Mouse (Mus musculus) intestine, embryonic 16.5 days (tissue): ENCODE measurements around the gene Slc7a11. TPM values are rescaled to one million over a fixed set of nuclear protein-coding genes. Genes with fewer than 3 reads are reported as not detected.

Source experiments
- ATAC-seq: fragments of 200-750 bp; cut with Nextera tagmentation; 2 replicates; pipeline ENCODE4 v1.8.0; 2017; ENCODE audit warnings: moderate TSS enrichment, moderate library complexity
- H3K27ac ChIP-seq: fragments of 300-500 bp; sonication (generic); 2 replicates; pipeline ENCODE4 v1.5.1; 2014; ENCODE audit warnings: mild to moderate bottlenecking, low read length
- H3K27me3 ChIP-seq: fragments of 300-500 bp; sonication (generic); replicated peaks from 2 replicates; pipeline ENCODE4 v1.6.1; 2014; ENCODE audit warnings: low read length, control low read depth, mixed read lengths; ENCODE audit not compliant: control insufficient read depth, insufficient read depth
- H3K36me3 ChIP-seq: fragments of 300-500 bp; sonication (generic); 2 replicates; pipeline ENCODE4 v1.6.1; 2014; ENCODE audit warnings: low read length, control low read depth; ENCODE audit not compliant: control insufficient read depth, insufficient read depth
- H3K4me1 ChIP-seq: fragments of 300-500 bp; sonication (generic); 2 replicates; pipeline ENCODE4 v1.6.1; 2014; ENCODE audit warnings: low read length, control low read depth, mixed read lengths; ENCODE audit not compliant: control insufficient read depth, insufficient read depth
- H3K4me2 ChIP-seq: fragments of 300-500 bp; sonication (generic); 2 replicates; pipeline ENCODE4 v1.6.1; 2014; ENCODE audit warnings: low read depth, low read length, control low read depth
- H3K4me3 ChIP-seq: fragments of 300-500 bp; sonication (generic); 2 replicates; pipeline ENCODE4 v1.5.1; 2014; ENCODE audit warnings: mild to moderate bottlenecking, low read length
- H3K9ac ChIP-seq: fragments of 300-500 bp; sonication (generic); 2 replicates; pipeline ENCODE4 v1.6.1; 2014; ENCODE audit warnings: low read depth, low read length
- H3K9me3 ChIP-seq: fragments of 300-500 bp; sonication (generic); 2 replicates; pipeline ENCODE4 v1.6.1; 2016; ENCODE audit warnings: low read length, control low read depth; ENCODE audit not compliant: control insufficient read depth
- WGBS: fragments of 180-500 bp; shearing (Covaris S2); extraction: QIAGEN DNeasy Blood & Tissue Kit; methylation state at CpG from one replicate; pipeline ENCODE4 v1.1.7; 2014; 5-methylcytosine and 5-hydroxymethylcytosine counted together
- polyA plus RNA-seq: library from polyadenylated mRNA; unstranded; fragments of >200 nt; fragmentation: Nextera tagmentation; extraction: Ambion mirVana; gene quantifications from 2 replicates; pipeline ENCODE4 v1.2.1, GENCODE M21; 2015

Gene Slc7a11
- polyA plus RNA-seq, 1 experiment from 2014 or later: 0.18 TPM

DNA sequence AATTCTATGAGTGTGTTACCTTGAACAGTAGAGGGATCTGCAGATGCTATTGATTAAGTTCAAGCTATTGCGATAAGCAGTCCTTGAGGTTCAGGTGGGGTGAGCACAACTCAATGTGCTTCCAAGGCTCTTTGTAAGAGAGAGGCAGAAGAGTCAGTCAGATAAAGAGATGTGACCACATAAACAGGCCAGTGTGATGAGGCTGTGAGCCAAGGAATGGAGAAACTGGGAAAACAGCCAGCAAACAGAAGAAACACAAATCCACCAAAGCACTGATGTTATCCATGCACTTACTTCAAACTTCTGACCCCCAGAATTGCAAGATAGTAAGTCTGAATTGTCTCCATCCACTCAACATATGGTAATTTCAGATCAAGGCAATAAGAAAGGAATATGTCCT is 99.0 kb downstream of the Slc7a11 start:
- 79% methylated on average over 1 of the region's 1 CpGs for WGBS
- Histone ChIP-seq H3K4me2 (no peak overlapping the region), H3K9ac (no peak overlapping the region), H3K4me3 (no peak overlapping the region), H3K36me3 (no peaks in the 10 kb centered on the region), H3K27me3 (no peaks in the 10 kb centered on the region), H3K9me3 (no peaks in the 10 kb centered on the region), H3K27ac (no peak overlapping the region), H3K4me1 (no peaks in the 10 kb centered on the region)
- ATAC-seq: no peak

DNA sequence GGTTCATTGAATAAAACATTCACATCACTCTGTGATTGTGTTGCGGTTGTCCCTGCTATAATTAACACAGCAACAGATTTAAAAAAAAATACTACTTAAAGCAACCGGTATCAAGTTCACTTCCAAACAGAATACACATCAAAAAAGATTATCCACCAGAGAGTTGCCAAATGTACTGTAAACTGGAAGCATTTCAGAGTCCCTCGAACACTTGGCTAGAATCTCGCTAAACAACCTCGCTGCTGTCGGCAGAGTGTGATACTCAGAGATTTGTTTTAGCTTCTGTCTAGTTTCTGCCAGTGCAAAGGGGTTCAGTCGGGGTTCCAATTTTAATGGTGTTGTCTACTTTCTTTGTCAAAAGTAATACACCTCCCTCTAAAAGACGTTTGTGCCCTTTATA is 118.9 kb downstream of the Slc7a11 start:
- Histone ChIP-seq H3K9ac (no peak overlapping the region), H3K4me3 (no peak overlapping the region), H3K27me3 (no peaks in the 10 kb centered on the region), H3K27ac (no peak overlapping the region), H3K4me2 (no peak overlapping the region), H3K9me3 (no peaks in the 10 kb centered on the region), H3K36me3 (no peaks in the 10 kb centered on the region), H3K4me1 (no peaks in the 10 kb centered on the region)
- 64% methylated on average over 8 of the region's 8 CpGs for WGBS
- no peak for ATAC-seq

DNA sequence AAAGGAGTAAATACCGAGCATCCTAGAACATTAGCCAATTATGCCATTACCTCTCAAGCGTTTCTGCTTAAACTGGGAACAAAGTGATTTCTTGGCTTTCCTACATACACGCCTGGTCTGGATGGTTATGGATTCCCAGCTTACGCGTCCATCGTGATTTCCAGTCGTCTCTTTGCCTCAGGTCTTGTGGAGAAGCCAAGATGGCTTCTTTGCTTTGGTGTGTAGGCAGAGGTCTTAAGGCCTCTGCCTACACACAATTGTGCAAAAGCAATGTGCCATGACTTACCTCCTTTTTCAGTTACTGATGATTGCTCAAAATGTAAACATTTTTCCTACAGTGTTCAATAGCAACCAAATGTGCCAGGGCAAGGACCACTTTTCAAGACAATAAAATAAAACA is 119.5 kb downstream of the Slc7a11 start:
- no peaks in the 10 kb centered on the region for H3K9me3 ChIP-seq
- H3K9ac ChIP-seq: no peak overlapping the region
- no peak overlapping the region for H3K4me2 ChIP-seq
- H3K4me3 ChIP-seq: no peak overlapping the region
- no peak overlapping the region for H3K27ac ChIP-seq
- H3K27me3 ChIP-seq: no peaks in the 10 kb centered on the region
- ATAC-seq: no peak
- WGBS: 92% methylated on average over 7 of the region's 7 CpGs
- no peaks in the 10 kb centered on the region for H3K36me3 ChIP-seq
- H3K4me1 ChIP-seq: no peaks in the 10 kb centered on the region

DNA sequence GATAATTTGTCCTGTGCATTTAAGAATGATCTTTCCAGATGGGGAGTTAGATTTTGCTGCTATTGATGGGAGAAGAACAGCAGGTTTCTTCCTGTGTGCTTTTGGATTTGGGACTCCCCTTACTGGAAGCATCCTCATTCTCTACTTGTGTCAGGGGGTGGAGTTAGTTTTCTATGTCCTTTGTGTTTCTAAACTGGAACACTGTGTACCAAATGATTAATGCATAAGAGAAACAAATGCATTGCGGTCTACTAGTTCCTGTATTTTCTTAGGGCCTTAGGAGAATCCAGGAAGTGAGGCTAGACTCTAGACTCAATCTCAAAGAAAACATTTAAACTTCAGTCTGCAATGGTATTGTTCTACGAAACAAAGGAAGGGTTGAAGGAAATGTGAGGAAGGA is 122.6 kb downstream of the Slc7a11 start:
- H3K27ac ChIP-seq: no peak overlapping the region
- H3K4me2 ChIP-seq: no peak overlapping the region
- H3K4me3 ChIP-seq: no peak overlapping the region
- no peaks in the 10 kb centered on the region for H3K9me3 ChIP-seq
- no peak for ATAC-seq
- H3K36me3 ChIP-seq: no peaks in the 10 kb centered on the region
- H3K27me3 ChIP-seq: no peaks in the 10 kb centered on the region
- H3K9ac ChIP-seq: no peak overlapping the region
- no peaks in the 10 kb centered on the region for H3K4me1 ChIP-seq
- 79% methylated on average over 2 of the region's 2 CpGs for WGBS

DNA sequence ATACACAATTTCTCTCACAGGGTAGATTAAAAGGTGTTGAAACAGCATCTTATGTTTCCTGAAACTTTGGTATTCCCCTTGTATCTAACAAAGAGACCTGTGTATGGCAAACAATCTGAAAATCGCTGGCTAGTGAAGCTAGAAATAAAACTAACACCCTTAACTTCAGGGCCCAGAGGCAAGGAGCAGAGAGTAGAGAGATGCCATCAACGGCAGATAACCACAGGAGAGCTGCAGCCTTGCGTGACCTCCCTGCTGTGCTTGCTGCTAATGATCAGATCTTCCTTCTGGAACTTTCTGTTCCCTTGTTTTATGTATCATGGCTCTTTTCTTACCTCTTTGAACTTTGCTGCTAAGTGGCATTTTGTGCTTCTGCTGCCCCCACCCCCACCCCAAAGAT is 125.3 kb downstream of the Slc7a11 start:
- no peak for ATAC-seq
- no peaks in the 10 kb centered on the region for H3K9me3 ChIP-seq
- no peaks in the 10 kb centered on the region for H3K27me3 ChIP-seq

DNA sequence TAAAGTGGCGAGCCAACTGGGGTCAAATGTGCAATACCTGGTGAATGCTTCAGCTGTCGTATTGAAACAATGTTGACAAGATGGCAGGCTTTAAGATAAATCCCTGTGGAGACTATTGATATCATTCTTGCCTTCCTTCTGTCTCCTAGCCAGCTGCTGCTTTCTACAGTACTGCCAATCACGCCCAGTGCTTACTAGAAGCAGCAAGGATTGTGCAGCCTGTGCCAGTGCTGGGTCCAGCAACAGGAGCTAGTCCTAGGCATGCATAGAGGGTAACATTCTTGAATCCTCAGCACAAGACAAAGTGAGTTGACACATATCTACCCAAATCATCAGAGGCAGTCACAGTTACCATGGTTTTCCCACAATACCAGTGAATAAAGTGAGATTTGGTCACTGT is 129.6 kb downstream of the Slc7a11 start:
- Histone ChIP-seq H3K27me3 (no peaks in the 10 kb centered on the region), H3K9me3 (no peaks in the 10 kb centered on the region), H3K4me2 (no peak overlapping the region), H3K36me3 (no peaks in the 10 kb centered on the region), H3K9ac (no peak overlapping the region), H3K4me1 (no peaks in the 10 kb centered on the region), H3K4me3 (no peak overlapping the region), H3K27ac (no peak overlapping the region)
- ATAC-seq: no peak
- 78% methylated on average over 3 of the region's 3 CpGs for WGBS

More for the DNA sequence above, 125.3 kb downstream of the Slc7a11 start:
- Histone ChIP-seq H3K27ac (no peak overlapping the region), H3K36me3 (no peaks in the 10 kb centered on the region), H3K9ac (no peak overlapping the region), H3K4me1 (no peaks in the 10 kb centered on the region), H3K4me3 (no peak overlapping the region), H3K4me2 (no peak overlapping the region)
- WGBS: 73% methylated on average over 3 of the region's 3 CpGs

DNA sequence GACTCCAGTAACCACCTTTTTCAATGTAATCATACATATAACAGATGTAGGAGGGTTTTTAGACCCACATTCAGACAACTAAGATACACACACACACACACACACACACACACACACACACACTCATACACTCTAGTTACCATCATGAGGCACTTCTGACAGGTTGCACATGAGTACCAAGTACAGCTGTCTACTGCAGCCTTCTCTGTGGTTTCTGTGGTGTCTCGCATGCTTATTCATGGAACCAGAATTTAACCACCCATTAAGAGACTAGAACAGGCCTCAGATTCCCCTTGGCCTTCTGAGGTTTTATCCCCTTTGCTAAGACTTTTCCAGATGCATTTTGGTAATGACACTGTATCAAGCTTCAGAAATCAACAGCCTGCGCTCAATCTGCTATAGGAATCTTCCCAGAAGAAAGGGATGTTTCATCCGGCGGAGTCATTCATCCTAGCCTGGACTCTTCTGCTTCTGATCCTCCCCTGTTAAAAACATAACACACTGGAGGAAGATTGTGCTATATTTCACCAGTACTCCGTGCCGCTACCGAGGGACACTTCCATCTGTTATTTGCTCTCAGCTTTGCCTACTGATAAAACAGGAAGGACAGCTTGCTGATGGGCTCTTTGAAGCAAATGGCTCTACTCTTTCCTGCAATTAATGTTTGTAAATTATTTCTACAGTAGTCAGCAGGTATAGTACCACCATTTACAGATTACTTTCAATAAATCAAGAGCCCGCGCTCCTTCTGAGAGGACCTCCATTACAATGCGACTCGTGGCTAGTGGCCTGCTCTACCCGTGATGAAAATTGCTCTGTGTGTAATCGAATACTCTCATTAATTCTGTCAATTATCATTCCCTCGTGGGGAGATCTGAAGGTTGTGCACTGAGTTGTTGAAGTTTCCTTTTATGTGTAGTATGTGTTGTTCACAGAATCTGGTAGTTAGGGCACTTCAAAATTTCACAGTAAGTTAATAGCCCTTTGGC is 135.8 kb downstream of the Slc7a11 start:
- ATAC-seq: no peak
- no peak overlapping the region for H3K27ac ChIP-seq

DNA sequence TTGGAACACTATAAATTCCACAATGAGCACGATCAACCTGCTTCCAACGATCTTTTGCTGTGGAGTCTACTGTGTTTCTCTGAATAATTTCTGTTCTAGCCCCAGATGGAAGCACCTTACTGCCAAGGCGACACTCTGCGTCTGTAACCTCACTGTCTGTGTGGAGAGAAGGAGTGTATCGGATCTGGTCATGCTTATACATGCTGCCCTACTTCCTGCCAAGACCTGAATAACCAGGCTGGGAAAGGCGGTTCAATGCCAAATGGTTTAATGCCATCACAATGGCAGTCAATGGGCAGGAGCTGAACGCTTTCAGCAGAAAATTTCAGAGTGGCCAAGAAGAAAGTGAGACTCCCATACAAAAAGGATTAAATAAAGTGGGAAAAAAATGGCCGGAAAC is 137.1 kb downstream of the Slc7a11 start:
- H3K4me1 ChIP-seq: no peaks in the 10 kb centered on the region
- H3K36me3 ChIP-seq: no peaks in the 10 kb centered on the region
- ATAC-seq: no peak
- no peak overlapping the region for H3K9ac ChIP-seq
- no peak overlapping the region for H3K4me2 ChIP-seq
- WGBS: 88% methylated on average over 8 of the region's 8 CpGs
- H3K4me3 ChIP-seq: no peak overlapping the region
- no peaks in the 10 kb centered on the region for H3K9me3 ChIP-seq
- H3K27ac ChIP-seq: no peak overlapping the region
- H3K27me3 ChIP-seq: no peaks in the 10 kb centered on the region

More for the DNA sequence above, 135.8 kb downstream of the Slc7a11 start:
- Histone ChIP-seq H3K4me2 (no peak overlapping the region), H3K4me3 (no peak overlapping the region), H3K4me1 (no peaks in the 10 kb centered on the region), H3K9me3 (no peaks in the 10 kb centered on the region), H3K36me3 (no peaks in the 10 kb centered on the region), H3K27me3 (no peaks in the 10 kb centered on the region), H3K9ac (no peak overlapping the region)
- WGBS: 72% methylated on average over 14 of the region's 14 CpGs

DNA sequence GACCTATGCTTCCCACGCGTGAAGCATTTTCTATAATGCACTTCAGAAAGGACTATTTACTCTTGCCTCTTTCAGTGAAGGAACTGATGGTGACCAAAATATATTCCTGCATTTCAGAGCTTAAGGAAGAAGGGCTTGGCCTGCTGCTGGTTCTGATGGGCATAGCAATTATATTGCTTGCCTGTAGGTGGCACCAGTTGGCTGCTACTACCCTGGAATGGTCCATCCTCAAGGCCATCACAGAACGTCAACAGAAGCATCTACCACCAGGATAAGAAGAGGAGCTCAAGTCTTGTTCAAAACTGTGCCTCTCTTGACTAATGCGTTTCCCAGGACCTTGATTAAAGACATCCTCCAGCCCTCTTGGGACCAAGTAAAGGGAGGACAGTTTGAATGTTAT is 139.3 kb downstream of the Slc7a11 start:
- Histone ChIP-seq H3K9ac (no peak overlapping the region), H3K27ac (no peak overlapping the region), H3K4me3 (no peak overlapping the region), H3K27me3 (no peaks in the 10 kb centered on the region), H3K36me3 (no peaks in the 10 kb centered on the region), H3K4me2 (no peak overlapping the region), H3K4me1 (no peaks in the 10 kb centered on the region), H3K9me3 (no peaks in the 10 kb centered on the region)
- ATAC-seq: no peak
- WGBS: 66% methylated on average over 4 of the region's 4 CpGs
